Mouse (Mus musculus): Measurements from ENCODE around the gene Gsta4. TPM values are rescaled to one million over a fixed set of nuclear protein-coding genes. Genes with fewer than 3 reads are reported as not detected.
"Not testable (repeated sequence)": the region's sequence is repeated elsewhere in the genome, so short reads cannot be mapped to it uniquely, and the experiment has no call there.

Gsta4 gene
- 11.7 and 17.2 TPM in 2 replicates for polyA plus RNA-seq (2012; rRNA removed)
- 30.6 and 33.0 TPM in 2 replicates for polyA plus RNA-seq (2014; fragmentation: Nextera tagmentation; extraction: Ambion mirVana)

- ATAC-seq (ENCODE audit: insufficient read depth); H3K27me3 ChIP-seq (ENCODE audit: control insufficient read depth, insufficient read depth, low read length); H3K4me3 ChIP-seq (ENCODE audit: insufficient read depth in 1 of 2, low read depth in 2 of 2, low read length in 2 of 2); H3K36me3 ChIP-seq (replicated peaks; ENCODE audit: control insufficient read depth, insufficient read depth, low read depth); H3K27ac ChIP-seq; H3K9me3 ChIP-seq (ENCODE audit: control insufficient read depth, low read length); H3K9ac ChIP-seq (replicated peaks); H3K4me2 ChIP-seq (ENCODE audit: low read depth); DNase-seq (ENCODE audit: low read depth in 3 of 3, low spot score in 3 of 3); H3K4me1 ChIP-seq (replicated peaks; ENCODE audit: control insufficient read depth in 2 of 2, insufficient read depth in 2 of 2, low read length in 1 of 2): not testable (repeated sequence)
- 88% methylated on average over 4 of the region's 7 CpGs for WGBS (ENCODE audit: insufficient replicate concordance)
These were observed at the start of gene Gsta4 for GRCm38 (mm10) chr9:78182474-78182873. Gene Gsta4 (plus strand): TSS chr9:78182774.

GRCm38 (mm10) chr9:78135658-78136057 lies 46.9 kb upstream of the Gsta4 start:
- H3K27me3 ChIP-seq (ENCODE audit: control insufficient read depth, insufficient read depth, low read length), result no peaks in the 10 kb centered on the region
- no peak overlapping the region for H3K4me3 ChIP-seq (ENCODE audit: insufficient read depth in 1 of 2, low read depth in 2 of 2, low read length in 2 of 2)
- H3K4me2 ChIP-seq (ENCODE audit: low read depth), result no peak overlapping the region
- WGBS (ENCODE audit: insufficient replicate concordance), result 81% methylated on average over 7 of the region's 7 CpGs
- H3K27ac ChIP-seq, result no peak overlapping the region
- H3K9me3 ChIP-seq (ENCODE audit: control insufficient read depth, low read length), result no peaks in the 10 kb centered on the region
- no peak for DNase-seq (ENCODE audit: low read depth in 3 of 3, low spot score in 3 of 3)
- H3K9ac ChIP-seq (replicated peaks), result no peak overlapping the region
- no peaks in the 10 kb centered on the region for H3K4me1 ChIP-seq (replicated peaks; ENCODE audit: control insufficient read depth in 2 of 2, insufficient read depth in 2 of 2, low read length in 1 of 2)
- ATAC-seq (ENCODE audit: insufficient read depth), result no peak
- H3K36me3 ChIP-seq (replicated peaks; ENCODE audit: control insufficient read depth, insufficient read depth, low read depth), result no peaks in the 10 kb centered on the region
- TF ChIP-seq EP300 (IDR thresholded peaks at IDR 0.05; ENCODE audit: low read depth) (no peak), CTCF (IDR thresholded peaks at IDR 0.05; ENCODE audit: low read depth) (no peak)

- DNase-seq (ENCODE audit: low read depth in 3 of 3, low spot score in 3 of 3) (no peak), ATAC-seq (ENCODE audit: insufficient read depth) (no peak)
- no peaks in the 10 kb centered on the region for H3K27me3 ChIP-seq (ENCODE audit: control insufficient read depth, insufficient read depth, low read length)
- 64% methylated on average over 9 of the region's 9 CpGs for WGBS (ENCODE audit: insufficient replicate concordance)
- H3K4me1 ChIP-seq (replicated peaks; ENCODE audit: control insufficient read depth in 2 of 2, insufficient read depth in 2 of 2, low read length in 1 of 2), result no peaks in the 10 kb centered on the region
- no peaks in the 10 kb centered on the region; the same call in 1 of the 2 replicates for H3K36me3 ChIP-seq (replicated peaks; ENCODE audit: control insufficient read depth, insufficient read depth, low read depth)
- H3K9ac ChIP-seq (replicated peaks), result no peak overlapping the region
- no peak overlapping the region for H3K4me2 ChIP-seq (ENCODE audit: low read depth)
- H3K27ac ChIP-seq, result no peak overlapping the region
- TF ChIP-seq CTCF (IDR thresholded peaks at IDR 0.05; ENCODE audit: low read depth) (no peak), EP300 (IDR thresholded peaks at IDR 0.05; ENCODE audit: low read depth) (no peak)
- no peak overlapping the region for H3K4me3 ChIP-seq (ENCODE audit: insufficient read depth in 1 of 2, low read depth in 2 of 2, low read length in 2 of 2)
- no peaks in the 10 kb centered on the region for H3K9me3 ChIP-seq (ENCODE audit: control insufficient read depth, low read length)
These were observed 44.4 kb upstream of the Gsta4 start for GRCm38 (mm10) chr9:78138044-78138676.

- no peak for TF ChIP-seq CTCF (IDR thresholded peaks at IDR 0.05; ENCODE audit: low read depth)
- TF ChIP-seq EP300 (IDR thresholded peaks at IDR 0.05; ENCODE audit: low read depth), result no peak
- Histone ChIP-seq H3K27me3 (ENCODE audit: control insufficient read depth, insufficient read depth, low read length) (no peaks in the 10 kb centered on the region), H3K9me3 (ENCODE audit: control insufficient read depth, low read length) (no peaks in the 10 kb centered on the region), H3K4me3 (ENCODE audit: insufficient read depth in 1 of 2, low read depth in 2 of 2, low read length in 2 of 2) (no peak overlapping the region), H3K4me1 (replicated peaks; ENCODE audit: control insufficient read depth in 2 of 2, insufficient read depth in 2 of 2, low read length in 1 of 2) (no peaks in the 10 kb centered on the region), H3K27ac (no peak overlapping the region), H3K9ac (replicated peaks) (no peak overlapping the region), H3K4me2 (ENCODE audit: low read depth) (no peak overlapping the region), H3K36me3 (replicated peaks; ENCODE audit: control insufficient read depth, insufficient read depth, low read depth) (no peaks in the 10 kb centered on the region; the same call in 1 of the 2 replicates)
- 66% methylated on average over 4 of the region's 4 CpGs for WGBS (ENCODE audit: insufficient replicate concordance)
- ATAC-seq (ENCODE audit: insufficient read depth) (no peak), DNase-seq (ENCODE audit: low read depth in 3 of 3, low spot score in 3 of 3) (no peak)
These were observed 43.1 kb upstream of the Gsta4 start for GRCm38 (mm10) chr9:78139463-78139862.

- Histone ChIP-seq H3K27me3 (ENCODE audit: control insufficient read depth, insufficient read depth, low read length) (no peaks in the 10 kb centered on the region), H3K9ac (replicated peaks) (no peak overlapping the region), H3K36me3 (replicated peaks; ENCODE audit: control insufficient read depth, insufficient read depth, low read depth) (no peaks in the 10 kb centered on the region; the same call in 1 of the 2 replicates), H3K4me2 (ENCODE audit: low read depth) (no peak overlapping the region), H3K27ac (no peak overlapping the region), H3K9me3 (ENCODE audit: control insufficient read depth, low read length) (no peaks in the 10 kb centered on the region), H3K4me3 (ENCODE audit: insufficient read depth in 1 of 2, low read depth in 2 of 2, low read length in 2 of 2) (no peak overlapping the region), H3K4me1 (replicated peaks; ENCODE audit: control insufficient read depth in 2 of 2, insufficient read depth in 2 of 2, low read length in 1 of 2) (no peaks in the 10 kb centered on the region)
- DNase-seq (ENCODE audit: low read depth in 3 of 3, low spot score in 3 of 3), result no peak
- ATAC-seq (ENCODE audit: insufficient read depth), result no peak
- 58% methylated on average over 4 of the region's 4 CpGs for WGBS (ENCODE audit: insufficient replicate concordance)
- no peak for TF ChIP-seq EP300 (IDR thresholded peaks at IDR 0.05; ENCODE audit: low read depth)
- TF ChIP-seq CTCF (IDR thresholded peaks at IDR 0.05; ENCODE audit: low read depth), result no peak
These were observed 36.5 kb upstream of the Gsta4 start for GRCm38 (mm10) chr9:78146099-78146498.

Measured in liver, embryonic 14.5 days (tissue).